Mouse (Mus musculus): Measurements from ENCODE around the gene Rptor.

- TF ChIP-seq CTCF (IDR thresholded peaks at IDR 0.05; ENCODE audit: borderline replicate concordance, insufficient read depth, low read depth, low read length) (no peak), POLR2A (IDR thresholded peaks at IDR 0.05; ENCODE audit: borderline replicate concordance, insufficient read depth, low read length) (no peak)
Observed at GRCm38 (mm10) chr11:119644612-119645379, 42.1 kb downstream of the Rptor start.
